Mouse (Mus musculus): ENCODE data around the gene Megf9. TPM values are rescaled to one million over a fixed set of nuclear protein-coding genes. Genes with fewer than 3 reads are reported as not detected.

Megf9 gene
- polyA plus RNA-seq, 1 experiment from 2014 or later = 32.5 TPM

Other genes starting within 250 kb of the Megf9 start
- 17.7 and 19.9 TPM in 2 replicates for gene Cdk5rap2, start 124.6 kb downstream of the Megf9 start, polyA plus RNA-seq (2016; fragmentation: Nextera tagmentation; extraction: Ambion mirVana)

Measured in neural tube, embryonic 12.5 days (tissue).